Mouse (Mus musculus) ES-CJ7 (cell line): ENCODE data around the gene Shroom1.

Experiments used
- DNase-seq: peaks from one replicate; pipeline ENCODE4 v3.0.0; 2011; ENCODE audit warnings: low read depth, low spot score

Shroom1 gene

GRCm38 (mm10) chr11:53479171-53479782 lies 22.3 kb downstream of the Shroom1 start:
- no peak for DNase-seq

- DNase-seq, result peak; percentile 77
These were observed 22.8 kb downstream of the Shroom1 start, which contains the start of the genes Gm9945 and Sowaha for GRCm38 (mm10) chr11:53479783-53480301. Gm9945 (plus strand) TSS chr11:53480166. Sowaha (minus strand) TSS chr11:53480274.

GRCm38 (mm10) chr11:53481088-53481730 lies 24.2 kb downstream of the Shroom1 start:
- no peak for DNase-seq

- no peak for DNase-seq
These were observed 26.3 kb downstream of the Shroom1 start for GRCm38 (mm10) chr11:53483159-53483891.

- DNase-seq, result peak; percentile 64
These were observed 28.7 kb downstream of the Shroom1 start for GRCm38 (mm10) chr11:53485719-53486118.

- no peak for DNase-seq
These were observed 29.3 kb downstream of the Shroom1 start for GRCm38 (mm10) chr11:53486351-53486750.

GRCm38 (mm10) chr11:53486822-53487594 lies 30.0 kb downstream of the Shroom1 start:
- DNase-seq, result peak; percentile 27

- DNase-seq, result peak; percentile 51
These were observed 32.0 kb downstream of the Shroom1 start for GRCm38 (mm10) chr11:53489007-53489406.

GRCm38 (mm10) chr11:53489421-53489820 lies 32.4 kb downstream of the Shroom1 start:
- no peak for DNase-seq

GRCm38 (mm10) chr11:53491954-53492401 lies 35.0 kb downstream of the Shroom1 start:
- no peak for DNase-seq

GRCm38 (mm10) chr11:53493243-53493955 lies 36.4 kb downstream of the Shroom1 start:
- DNase-seq, result no peak

- no peak for DNase-seq
These were observed 38.4 kb downstream of the Shroom1 start for GRCm38 (mm10) chr11:53495417-53495816.

GRCm38 (mm10) chr11:53496946-53497345 lies 39.9 kb downstream of the Shroom1 start:
- no peak for DNase-seq

GRCm38 (mm10) chr11:53500569-53500968 lies 43.6 kb downstream of the Shroom1 start:
- DNase-seq, result peak; percentile 60

GRCm38 (mm10) chr11:53502039-53502765 lies 45.2 kb downstream of the Shroom1 start:
- no peak for DNase-seq

- DNase-seq, result no peak
These were observed 46.7 kb downstream of the Shroom1 start for GRCm38 (mm10) chr11:53503738-53504137.

- no peak for DNase-seq
These were observed 47.4 kb downstream of the Shroom1 start for GRCm38 (mm10) chr11:53504376-53504775.

- DNase-seq, result no peak
These were observed 48.1 kb downstream of the Shroom1 start for GRCm38 (mm10) chr11:53505026-53505663.

- no peak for DNase-seq
These were observed 50.2 kb downstream of the Shroom1 start for GRCm38 (mm10) chr11:53507098-53507805.
